Mouse (Mus musculus) lung, postnatal 14 days (tissue): Measurements from ENCODE around the gene Dapk2.

ENCODE experiments used
- DNase-seq: peaks from one replicate; pipeline ENCODE4 v3.0.0; 2021

Dapk2 gene

GRCm38 (mm10) chr9:66157958-66158830 is at the start of gene Dapk2:
Gene Dapk2, plus strand, starts transcription at chr9:66158223.
- DNase-seq: peak; percentile 90

DNA sequence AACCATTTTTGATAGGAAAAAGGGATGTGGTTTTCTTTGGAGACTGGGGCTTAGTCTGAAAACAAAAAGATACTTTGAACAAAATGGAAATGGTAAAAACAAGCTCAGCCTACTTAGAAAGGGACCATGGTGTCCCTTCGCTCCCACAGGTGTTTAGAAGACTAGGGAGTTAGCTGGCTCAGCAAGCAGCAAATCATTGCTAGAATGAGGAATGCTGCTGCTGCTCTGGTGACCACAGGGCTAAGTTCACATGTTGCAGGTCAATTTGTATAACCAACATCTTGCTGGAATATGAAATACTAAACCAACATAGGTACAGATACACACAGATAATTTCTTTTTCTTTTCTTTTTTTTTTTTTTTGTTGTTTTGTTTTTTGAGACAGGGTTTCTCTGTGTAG is 48.4 kb upstream of the Dapk2 start:
- no peak for DNase-seq

GRCm38 (mm10) chr9:66110126-66110525 is 47.9 kb upstream of the Dapk2 start:
- DNase-seq: no peak

- DNase-seq: no peak
Observed at GRCm38 (mm10) chr9:66110611-66111379, 47.2 kb upstream of the Dapk2 start.

GRCm38 (mm10) chr9:66114341-66114740 is 43.7 kb upstream of the Dapk2 start:
- DNase-seq: peak; percentile 18

DNA sequence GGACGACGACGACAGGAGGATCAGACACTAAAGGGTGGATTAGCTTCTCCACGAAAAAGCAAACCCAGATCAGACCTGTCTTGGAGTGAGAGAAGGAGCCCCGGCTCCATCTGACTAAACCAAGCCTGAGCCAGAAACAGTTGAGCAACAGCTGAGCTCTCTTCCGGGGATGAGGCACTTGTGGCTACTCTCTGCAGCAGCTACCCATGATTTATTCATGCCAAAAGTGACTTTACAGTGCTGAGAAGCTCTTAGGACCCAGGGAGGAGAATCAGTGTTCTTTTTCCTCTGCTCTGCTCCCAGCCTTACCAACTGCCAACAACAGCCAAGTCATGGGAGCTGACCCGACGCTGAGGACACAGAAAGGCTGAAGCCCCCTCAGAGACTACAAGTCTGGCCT is 41.1 kb upstream of the Dapk2 start:
- no peak for DNase-seq

- DNase-seq: no peak
Observed at GRCm38 (mm10) chr9:66119498-66119897, 38.5 kb upstream of the Dapk2 start.

DNA sequence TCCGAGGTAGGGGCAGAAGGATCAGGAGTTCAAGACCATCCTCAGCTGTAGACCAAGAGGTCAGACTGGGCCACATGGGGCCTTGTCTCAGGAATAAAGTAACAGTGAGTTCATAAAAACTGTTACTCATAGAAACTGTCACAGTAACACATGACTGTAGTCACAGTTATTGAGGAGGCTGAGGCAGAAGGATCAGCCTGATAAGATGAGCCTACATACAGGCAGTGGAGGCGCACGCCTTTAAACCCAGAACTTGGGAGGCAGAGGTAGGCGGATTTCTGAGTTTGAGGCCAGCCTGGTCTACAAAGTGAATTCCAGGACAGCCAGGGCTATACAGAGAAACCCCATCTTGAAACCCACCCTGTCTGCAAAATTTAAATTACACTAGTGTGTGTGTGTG is 37.9 kb upstream of the Dapk2 start:
- no peak for DNase-seq

GRCm38 (mm10) chr9:66120945-66121344 is 37.1 kb upstream of the Dapk2 start:
- no peak for DNase-seq

DNA sequence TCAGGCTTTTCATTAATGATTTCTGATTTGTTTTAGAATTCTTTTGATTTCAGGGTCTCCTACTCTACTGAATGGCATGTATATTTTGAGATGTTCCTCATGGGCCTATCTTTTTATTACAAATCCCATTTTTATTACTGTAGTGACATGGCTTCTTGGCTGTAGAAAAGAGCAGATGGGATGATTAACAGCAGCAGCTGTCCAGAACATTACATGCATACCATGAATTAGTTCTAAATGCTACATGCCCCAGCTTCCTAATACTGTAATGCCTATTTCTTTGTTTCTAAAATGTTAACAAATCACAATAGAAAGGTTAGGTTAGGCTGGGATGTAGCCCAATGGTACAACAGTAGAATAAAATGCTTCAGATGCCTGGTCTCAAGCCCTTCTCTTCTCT is 36.6 kb upstream of the Dapk2 start:
- DNase-seq: no peak

DNA sequence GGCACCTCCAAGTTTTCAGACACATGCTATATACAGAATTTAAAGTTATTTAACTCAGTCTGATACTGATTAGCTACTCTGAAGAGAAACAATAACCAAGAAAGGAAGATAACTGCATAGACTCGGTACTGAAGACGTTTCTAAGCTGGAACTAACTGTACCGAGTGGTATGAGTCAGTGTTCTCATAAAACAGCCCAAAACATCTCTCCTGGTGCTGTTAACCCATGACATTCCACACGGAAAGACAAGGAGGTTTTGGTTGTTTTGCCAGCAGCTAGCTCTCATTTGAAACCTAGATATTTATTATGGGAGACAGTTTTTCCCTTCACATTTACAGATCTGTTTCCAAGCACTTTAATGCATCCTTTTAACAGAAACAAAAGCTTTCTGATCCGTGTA is 34.4 kb upstream of the Dapk2 start:
- DNase-seq: no peak

DNA sequence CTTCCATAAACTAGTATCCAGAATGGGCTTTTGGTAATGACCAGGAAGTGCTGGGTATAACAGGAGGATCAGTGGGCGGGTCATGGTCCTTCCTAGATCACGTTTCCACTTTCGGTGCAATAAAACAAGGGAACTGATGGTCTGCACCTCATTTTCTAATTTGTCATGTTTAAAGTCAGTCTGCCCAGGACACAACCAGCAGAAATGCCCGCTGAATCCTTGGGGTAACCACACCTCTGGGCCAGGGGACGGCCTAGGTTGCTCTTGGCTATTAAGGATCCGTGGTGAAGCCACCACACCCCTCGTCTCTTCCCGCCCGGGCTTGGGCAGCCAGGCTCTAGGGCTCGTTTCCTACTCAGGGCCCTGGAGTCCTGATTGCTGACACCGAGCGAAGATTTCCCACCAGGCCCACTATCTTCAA is 33.9 kb upstream of the Dapk2 start:
- DNase-seq: peak; percentile 18

DNA sequence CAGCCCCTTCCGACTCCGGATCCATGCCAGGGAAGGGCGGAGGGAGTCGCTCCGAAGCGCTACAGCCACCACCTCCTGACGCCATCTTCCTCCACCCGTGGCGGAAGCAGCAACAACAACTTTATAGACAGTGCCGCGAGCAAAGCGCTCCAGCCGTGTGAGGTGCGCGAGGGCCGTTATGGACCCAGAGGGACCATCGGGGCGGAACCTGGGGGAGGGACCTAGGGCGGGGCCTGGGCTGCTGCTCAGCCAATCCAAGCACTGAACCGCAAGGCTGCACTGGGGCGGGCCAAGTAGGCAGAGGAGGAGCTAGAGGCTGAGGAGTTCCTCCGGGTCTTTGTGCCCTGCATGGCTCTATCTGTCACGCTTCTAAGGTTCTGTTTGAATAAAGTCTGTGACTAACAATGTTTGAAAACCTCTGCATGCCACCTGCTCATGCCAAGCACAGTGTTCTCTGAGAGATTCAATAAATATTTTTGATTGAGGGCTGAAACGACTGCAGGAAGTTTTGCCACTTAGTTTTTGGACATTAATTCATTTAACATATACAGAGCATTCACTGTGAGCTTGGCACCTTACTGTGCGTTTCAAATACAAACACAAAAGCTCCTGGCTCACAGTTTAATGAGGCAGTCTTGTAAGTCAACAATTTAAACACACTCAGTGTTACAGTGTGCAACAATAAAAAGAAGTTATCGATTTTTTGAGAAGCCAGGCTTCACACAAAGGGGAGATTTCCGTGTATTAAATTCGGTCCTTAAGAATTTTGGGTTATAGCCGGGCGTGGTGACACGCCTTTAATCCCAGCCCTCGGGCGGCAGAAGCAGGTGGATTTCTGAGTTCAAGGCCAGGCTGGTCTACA is 33.1 kb upstream of the Dapk2 start:
- DNase-seq: peak; percentile 98

- no peak for DNase-seq
Observed at GRCm38 (mm10) chr9:66125543-66126455, 32.2 kb upstream of the Dapk2 start.

DNA sequence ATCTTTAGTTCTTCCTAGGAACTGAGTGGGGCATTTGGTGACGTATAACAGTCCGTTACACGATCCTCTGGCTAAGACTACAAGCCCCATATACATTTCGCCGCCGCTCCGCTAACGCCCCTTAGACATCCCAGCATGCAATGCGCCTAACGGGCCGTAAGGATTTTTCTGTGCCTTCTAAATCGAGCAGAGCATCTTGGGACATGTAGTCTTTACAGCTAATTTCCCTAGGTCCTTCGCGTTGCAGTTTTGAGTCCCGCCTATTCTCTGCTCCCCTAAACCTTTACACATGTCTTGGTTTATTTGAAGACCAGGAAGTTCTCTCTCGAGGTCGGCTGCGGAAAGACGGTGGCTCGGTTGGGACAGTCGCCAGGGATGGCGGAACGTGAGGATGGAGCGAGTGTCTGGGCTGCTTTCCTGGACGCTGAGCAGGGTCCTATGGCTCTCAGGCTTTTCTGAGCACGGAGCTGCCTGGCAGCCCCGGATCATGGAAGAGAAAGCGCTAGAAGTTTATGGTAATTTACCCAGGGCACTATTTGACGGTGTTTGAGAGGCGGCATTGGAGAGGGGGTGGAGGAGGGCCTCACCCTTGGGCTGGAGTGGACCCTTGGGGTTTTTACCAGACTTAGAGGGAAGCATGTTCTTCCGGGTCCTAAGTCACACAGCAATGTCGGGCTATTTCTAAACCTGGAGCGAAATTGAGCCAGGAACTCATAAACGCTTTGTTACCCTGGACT is 31.4 kb upstream of the Dapk2 start, which contains the start of the genes Snx1 and Ciao2a:
TSS of gene Snx1 (minus strand) at position 132 of the 737 bp plus-strand sequence.
TSS of gene Ciao2a (plus strand) at position 156 of the 737 bp plus-strand sequence.
- DNase-seq: peak; percentile 93

DNA sequence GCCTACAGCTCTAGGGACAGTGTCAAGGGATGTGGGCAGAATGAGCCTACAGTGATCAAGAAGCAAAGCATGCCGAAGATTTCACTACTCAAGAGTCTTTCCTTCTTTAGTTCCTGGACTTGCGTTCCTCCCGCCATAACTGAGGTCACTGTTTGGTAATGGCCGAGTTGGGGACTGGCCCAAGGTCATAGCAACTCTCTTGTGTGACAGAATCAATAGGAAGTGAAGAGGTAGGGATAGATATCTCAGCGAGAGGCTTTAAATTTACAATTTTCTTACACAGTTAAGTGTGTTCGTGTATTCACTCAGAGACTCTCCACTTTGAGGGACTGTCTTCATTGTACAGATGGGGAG is 30.9 kb upstream of the Dapk2 start:
- no peak for DNase-seq

DNA sequence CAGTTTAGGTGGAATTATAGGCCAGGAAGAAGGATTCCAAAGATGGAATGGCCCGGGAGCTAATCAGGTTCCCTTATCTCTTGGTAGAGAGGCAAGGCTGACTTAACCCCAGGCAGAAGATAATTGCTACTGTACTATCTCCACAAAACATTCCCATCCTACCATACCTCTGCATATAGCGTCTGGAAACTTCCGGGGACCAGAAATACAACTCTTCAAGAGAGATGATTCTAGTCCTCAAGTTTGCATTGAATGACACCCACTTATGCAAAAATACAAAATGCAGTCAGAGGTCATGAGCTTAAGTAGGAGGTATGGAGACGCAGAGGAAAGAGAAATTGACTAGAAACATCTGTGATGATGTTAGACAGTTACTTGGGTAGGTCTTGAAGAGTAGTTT is 30.1 kb upstream of the Dapk2 start:
- DNase-seq: no peak

DNA sequence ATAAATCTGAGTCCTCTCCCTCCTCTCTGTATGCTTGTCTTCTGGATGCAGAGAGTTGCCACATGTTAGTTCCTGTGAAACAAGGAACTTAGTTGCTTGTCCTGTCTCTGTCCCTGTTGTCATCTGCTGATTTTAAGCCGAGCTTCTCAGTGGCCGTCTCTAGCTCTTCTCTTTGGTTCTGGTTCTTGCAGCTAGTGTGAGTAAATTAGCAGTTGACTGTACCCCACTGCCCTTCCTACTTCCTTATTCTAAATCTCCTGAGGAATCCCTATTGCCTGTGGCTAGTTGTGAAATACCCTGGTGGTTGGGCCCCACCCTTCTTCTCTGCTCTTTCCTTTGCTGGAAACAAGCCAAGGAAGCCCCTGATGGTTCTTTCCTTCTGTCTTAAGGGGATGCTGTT is 26.6 kb upstream of the Dapk2 start:
- DNase-seq: no peak

DNA sequence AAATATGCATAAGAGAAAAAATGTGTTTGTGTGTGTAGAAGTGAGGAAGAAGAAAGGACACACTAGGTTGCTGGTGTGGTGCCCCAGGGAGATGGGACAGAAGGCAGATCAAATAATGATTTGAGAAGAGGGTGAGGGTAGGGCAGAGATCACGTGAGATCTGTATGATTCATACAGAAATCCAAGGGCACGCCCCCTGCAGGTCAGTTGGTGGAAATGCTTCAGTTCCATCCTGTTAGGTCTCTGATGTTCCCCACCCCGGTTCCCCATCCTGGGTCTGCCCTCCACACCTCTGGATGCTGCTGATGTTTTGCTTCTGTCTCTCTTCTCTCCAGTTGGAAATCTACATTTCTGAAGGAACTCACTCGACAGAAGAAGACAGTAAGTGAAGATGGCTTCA is 22.1 kb upstream of the Dapk2 start:
- DNase-seq: peak; percentile 16

DNA sequence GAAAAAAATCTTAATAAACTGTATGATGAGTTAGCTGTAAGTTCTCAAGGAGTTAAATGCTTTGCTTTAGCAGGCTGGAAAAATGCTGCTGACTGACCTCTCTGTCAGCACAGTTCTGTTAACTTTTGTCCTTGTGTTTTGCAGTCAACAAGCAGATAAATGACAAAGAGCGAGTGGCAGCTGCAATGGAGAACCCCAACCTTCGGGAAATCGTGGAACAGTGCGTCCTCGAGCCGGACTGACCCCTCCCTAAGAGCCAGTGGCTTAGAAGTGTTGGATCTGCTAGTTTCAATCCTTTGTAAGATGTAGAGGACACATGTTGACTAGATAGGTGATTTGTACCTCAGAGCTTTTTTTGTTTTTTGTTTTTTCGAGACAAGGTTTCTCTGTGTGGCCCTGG is 19.8 kb upstream of the Dapk2 start:
- DNase-seq: no peak

DNA sequence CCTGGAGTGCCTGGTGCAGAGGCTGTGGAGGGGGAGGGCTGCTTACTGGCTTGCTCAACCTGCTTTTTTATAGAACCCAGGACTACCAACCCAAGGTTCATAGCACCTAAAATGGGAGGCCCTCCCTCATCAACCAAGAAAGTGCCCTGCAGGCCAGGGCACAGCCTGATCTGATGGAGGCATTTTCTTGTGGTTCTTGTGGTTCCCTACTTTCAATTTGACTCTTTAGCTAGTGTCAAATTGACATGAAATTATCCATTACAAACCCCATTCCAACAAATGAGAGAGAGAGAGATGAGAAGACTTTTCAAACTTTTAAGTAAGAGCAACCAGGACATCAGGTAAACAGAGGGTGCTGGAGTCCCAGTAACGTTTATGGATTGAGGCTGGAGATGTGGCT is 15.8 kb upstream of the Dapk2 start:
- DNase-seq: no peak
